Mouse (Mus musculus) monocyte, adult 2 months (primary cell): Measurements from ENCODE around the gene Xrcc1.

Source experiments
- DNase-seq, 2 experiments: peaks; one replicate each; pipeline ENCODE4 v3.0.0; 2022; ENCODE audit warnings: low spot score in 2 of 2, low read depth in 1 of 2

Xrcc1 gene

GRCm38 (mm10) chr7:24564607-24565265, 18.6 kb downstream of the Xrcc1 start:
- DNase-seq: peak; percentile 28 to 63

GRCm38 (mm10) chr7:24565627-24566026, 19.5 kb downstream of the Xrcc1 start:
- no peak for DNase-seq

DNA sequence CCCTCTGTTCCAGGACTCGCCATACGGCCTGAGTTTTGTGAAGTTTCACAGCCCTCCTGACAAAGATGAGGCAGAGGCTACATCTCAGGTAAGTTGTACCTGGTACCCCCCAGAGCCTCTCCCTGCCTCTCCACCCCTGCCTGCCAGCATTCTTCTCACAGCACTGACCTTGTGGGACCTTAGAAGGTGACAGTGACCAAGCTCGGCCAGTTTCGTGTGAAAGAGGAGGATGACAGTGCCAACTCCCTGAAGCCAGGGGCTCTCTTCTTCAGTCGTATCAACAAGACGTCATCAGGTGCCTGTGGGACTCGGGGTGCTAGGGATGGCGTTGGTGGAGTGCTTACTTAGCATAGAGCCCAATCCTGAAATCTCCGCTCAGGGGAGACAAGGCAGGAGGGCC, 20.1 kb downstream of the Xrcc1 start:
- no peak for DNase-seq

GRCm38 (mm10) chr7:24568512-24568911, 22.4 kb downstream of the Xrcc1 start:
- no peak for DNase-seq

GRCm38 (mm10) chr7:24571071-24571470, 25.0 kb downstream of the Xrcc1 start:
- no peak for DNase-seq

GRCm38 (mm10) chr7:24572455-24572854, 26.4 kb downstream of the Xrcc1 start:
- no peak for DNase-seq

- DNase-seq: no peak
Measured at GRCm38 (mm10) chr7:24574224-24574796, 28.2 kb downstream of the Xrcc1 start.

DNA sequence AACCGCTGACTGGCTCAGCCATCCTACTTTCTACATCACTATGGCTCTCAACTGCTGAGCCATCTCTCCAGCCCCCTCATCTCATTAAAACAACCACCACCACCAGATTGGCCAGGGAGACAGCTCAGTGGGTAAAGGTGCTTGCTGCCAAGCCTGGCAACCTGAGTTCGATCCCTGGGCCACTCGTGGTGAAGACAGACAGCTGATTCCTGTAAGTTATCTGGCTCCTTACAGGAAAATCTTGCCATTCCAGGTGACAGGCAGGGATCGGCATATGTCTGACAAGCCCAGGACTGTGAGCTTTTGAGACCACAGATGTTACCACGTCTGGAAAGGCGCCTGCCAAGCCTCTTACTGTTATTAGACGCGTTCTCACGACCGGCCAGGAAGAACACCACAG, 31.7 kb downstream of the Xrcc1 start:
- no peak for DNase-seq

DNA sequence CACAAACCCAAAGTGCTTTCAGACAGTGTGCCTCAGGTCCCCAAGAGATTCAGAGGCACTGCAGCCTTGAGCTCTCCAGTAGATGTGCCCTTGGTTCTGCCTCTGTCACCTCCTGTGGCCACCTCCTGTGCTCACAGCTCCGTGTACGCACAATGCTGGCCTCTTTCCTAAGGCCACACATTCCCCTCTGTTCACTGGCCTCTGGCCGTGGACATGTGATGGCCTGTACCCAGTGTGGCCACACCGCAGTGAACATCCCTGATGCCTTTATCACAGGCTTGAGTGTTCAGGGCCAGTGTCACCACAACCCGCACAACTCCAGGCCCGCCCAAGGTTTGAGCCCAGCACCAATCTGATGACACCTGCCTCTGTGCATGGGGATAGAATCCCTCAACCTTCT, 38.8 kb downstream of the Xrcc1 start:
- no peak for DNase-seq

DNA sequence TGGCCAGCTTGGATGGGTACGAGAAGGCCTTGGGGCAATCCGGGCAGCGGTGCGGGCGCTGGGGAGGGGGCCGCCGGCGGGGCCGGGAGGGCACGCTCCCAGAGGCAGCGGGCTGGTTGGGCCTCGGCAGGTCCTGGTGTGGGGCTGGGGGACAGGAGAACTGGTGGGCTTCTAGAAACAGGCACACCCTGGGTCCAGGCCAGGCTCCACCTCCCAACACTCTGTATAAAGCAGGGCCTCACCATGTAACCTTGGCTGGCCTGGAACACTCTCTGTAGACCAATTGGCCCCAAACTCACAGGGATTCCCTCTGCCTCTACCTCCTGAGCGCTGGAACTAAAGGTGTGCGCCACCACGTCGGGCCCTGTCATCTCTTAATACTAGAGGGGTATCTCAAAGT, 39.9 kb downstream of the Xrcc1 start:
- DNase-seq: no peak

DNA sequence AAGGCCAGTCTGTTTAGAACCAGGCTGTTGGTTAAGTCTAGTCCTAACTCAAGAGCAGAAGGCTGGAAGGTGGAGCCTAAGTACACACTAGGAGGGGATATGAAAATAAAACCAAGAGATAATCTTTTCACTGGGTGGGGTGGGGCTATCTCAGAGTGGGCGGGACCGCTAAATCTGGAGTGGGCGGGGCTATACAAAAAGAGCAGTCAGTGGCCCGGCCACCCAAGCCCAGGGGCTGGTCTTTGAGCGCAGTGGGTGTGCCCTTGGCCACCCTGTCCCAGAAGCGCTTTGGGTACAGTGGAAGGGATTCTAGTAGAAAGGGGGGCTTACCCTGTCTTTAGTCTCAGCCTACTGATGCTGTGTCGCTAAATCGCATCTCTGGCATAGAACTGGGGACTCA, 40.7 kb downstream of the Xrcc1 start:
- no peak for DNase-seq

DNA sequence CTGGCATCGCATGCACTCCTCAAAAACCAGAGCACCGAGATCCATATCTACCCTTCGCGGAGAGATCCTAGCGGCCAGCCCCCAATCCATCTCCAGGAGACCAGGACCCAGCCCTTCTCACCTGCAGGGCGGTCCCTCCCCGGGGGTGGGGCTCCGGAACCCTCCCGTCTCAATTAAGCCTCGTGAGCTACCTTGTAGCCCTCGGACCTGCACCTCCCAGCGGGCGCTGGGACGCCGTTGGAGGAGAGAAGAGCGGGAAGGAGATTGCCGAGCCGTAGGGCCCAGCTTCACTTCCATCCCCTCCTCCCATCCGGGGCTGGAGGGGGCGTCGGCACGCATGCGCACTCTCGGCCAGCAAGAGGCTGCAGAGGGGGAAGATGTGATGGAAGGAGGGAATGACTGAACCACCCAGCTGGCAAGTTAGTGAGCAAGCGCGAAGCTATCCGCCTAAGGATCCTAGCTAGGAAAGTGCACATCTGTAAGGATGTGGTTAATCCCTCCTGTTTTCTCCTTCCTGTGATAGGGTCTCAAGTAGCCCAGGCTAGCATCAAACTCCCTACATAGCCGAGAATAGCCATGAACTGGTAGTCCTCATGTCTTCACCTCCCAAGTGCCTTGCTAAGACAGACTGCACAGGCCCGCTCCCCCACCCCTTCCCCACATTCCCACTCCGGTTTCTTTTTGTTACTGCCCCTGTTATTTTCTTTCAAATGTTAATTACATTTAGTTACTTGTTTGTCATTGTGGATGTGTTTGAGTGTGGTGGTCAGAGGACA, 41.4 kb downstream of the Xrcc1 start, which contains the start of the genes Ethe1 and Zfp575:
Gene Ethe1 (plus strand): TSS at position 214 of the 776 bp plus-strand sequence.
Gene Zfp575 (minus strand): TSS at position 312 of the 776 bp plus-strand sequence.
- DNase-seq: no peak

DNA sequence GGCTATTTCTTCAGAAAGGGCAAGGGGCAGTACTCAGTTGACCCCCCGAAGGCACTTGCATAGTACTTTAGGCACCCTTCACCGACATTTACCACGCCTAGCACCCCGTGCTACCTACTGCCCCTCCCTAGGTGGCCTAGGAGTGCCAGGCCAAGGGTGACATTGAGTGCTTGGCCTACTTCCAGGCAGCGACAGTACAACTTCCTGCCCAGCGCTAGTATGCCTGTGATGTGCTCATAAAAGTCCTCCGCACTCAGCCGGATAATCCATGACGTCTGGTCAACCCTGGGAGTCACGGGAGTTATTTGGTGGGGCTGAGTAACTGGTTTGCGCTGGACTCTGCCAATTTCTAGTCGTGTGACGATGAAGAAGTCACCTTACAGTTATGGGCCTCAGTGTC, 42.2 kb downstream of the Xrcc1 start:
- no peak for DNase-seq

DNA sequence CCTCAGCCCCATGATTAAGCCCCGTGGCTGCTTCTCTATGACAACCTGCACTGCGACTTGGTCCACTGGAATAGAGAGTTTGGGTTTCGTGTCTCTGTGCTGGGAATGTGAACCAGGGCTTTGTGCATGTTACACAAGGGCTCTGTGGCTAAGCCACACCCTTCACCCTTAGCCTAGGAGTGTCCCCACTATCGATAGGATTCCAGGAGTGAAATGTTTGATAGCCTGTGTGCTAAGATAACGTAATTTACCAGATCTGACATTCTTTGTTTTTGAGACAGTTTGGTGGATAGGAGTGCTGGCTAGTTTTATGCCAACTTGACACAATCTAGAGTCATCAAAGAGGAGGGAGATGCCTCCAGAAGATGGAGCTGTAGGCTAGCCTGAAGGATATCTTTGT, 45.6 kb downstream of the Xrcc1 start:
- DNase-seq: no peak

DNA sequence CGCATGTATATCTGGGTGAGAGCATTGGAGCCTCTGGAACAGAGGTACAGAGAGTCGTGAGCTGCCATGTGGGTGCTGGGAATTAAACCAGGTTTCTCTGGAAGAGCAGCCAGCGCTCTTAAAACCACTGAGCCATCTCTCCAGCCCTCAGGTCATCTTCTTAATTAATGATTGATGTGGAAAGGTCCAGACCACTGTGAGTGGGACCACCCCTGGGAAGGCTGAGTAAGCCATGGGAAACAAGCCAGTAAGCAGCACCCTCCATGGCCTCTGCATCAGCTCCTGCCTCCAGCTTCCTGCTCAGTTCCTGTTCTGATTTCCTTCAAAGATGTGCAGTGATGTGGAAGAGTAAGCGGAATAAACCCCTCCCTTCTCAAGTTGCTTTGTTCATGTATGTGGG, 46.1 kb downstream of the Xrcc1 start:
- DNase-seq: no peak

DNA sequence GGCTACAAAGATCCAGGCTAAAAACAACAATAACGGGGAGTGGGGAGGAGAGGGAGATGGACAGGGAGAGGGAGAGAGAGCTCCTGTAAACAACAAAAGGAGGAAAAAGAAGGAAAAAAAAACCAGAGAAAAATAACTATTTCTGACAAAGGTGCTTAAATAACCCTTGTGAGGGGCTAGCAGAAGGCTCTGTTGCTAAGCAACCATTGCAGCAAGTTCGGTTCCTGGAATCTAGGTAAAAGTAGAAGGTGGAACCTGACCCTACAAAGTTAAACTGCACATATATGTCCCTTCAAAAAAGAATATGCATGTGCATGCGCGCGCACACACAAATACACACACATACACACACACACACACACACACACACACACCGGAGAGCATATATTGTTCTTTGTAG, 46.7 kb downstream of the Xrcc1 start:
- DNase-seq: no peak

GRCm38 (mm10) chr7:24593621-24594308, 47.7 kb downstream of the Xrcc1 start:
- DNase-seq: peak in 1 of 2 experiments; percentile 40

- DNase-seq: no peak
Measured at GRCm38 (mm10) chr7:24594309-24594803, 48.3 kb downstream of the Xrcc1 start.

GRCm38 (mm10) chr7:24595464-24595863, 49.4 kb downstream of the Xrcc1 start:
- DNase-seq: no peak

DNA sequence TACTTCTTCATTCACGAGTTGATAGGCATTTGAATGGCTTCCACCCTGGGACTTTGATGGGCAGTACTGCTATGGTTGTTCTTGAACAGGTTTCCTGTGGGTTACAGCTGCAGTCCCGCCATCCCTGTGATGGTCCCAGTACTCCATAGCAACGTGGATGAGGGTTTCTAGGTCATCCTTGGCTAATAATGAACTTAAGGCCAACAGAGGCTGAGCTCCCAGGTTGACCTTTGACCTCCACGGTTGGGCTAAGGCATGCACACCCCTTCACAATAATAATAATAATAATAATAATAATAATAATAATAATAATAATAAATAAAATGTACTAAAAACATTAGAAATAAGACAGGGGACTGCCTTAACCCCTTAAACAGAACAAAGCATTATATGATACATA, 52.0 kb downstream of the Xrcc1 start:
- no peak for DNase-seq
